Mouse (Mus musculus) midbrain, postnatal 0 days (tissue): ENCODE results near the gene Fpgs. TPM values are rescaled to one million over a fixed set of nuclear protein-coding genes. Genes with fewer than 3 reads are reported as not detected.
A peak's percentile ranks its signal among the peaks of the same experiment; 100 is the strongest.

ENCODE experiments used
- ATAC-seq: fragments of 200-750 bp; cut with Nextera tagmentation; 2 replicates; pipeline ENCODE4 v1.8.0; 2017; ENCODE audit warnings: moderate number of reproducible peaks, mild to moderate bottlenecking, moderate TSS enrichment, moderate library complexity; ENCODE audit not compliant: low FRiP score
- DNase-seq: peaks from one replicate; pipeline ENCODE4 v3.0.0-alpha.2; 2015; ENCODE audit warnings: low spot score
- H3K27ac ChIP-seq: fragments of 300-500 bp; sonication (generic); 2 replicates; pipeline ENCODE4 v1.5.1; 2014; ENCODE audit warnings: low read depth, mild to moderate bottlenecking, low read length, mixed read lengths
- H3K27me3 ChIP-seq: fragments of 300-500 bp; sonication (generic); 2 replicates; pipeline ENCODE4 v1.6.1; 2014; ENCODE audit warnings: low read length, control low read depth, mixed read lengths; ENCODE audit not compliant: insufficient read depth
- H3K36me3 ChIP-seq: fragments of 300-500 bp; sonication (generic); 2 replicates; pipeline ENCODE4 v1.6.1; 2014; ENCODE audit warnings: low read length, control low read depth, mixed read lengths; ENCODE audit not compliant: insufficient read depth
- H3K4me1 ChIP-seq: fragments of 300-500 bp; sonication (generic); 2 replicates; pipeline ENCODE4 v1.6.1; 2014; ENCODE audit warnings: mild to moderate bottlenecking, control low read depth, antibody characterized with exemption, low read length, mixed read lengths; ENCODE audit not compliant: insufficient read depth
- H3K4me2 ChIP-seq: fragments of 300-500 bp; sonication (generic); 2 replicates; pipeline ENCODE4 v1.6.1; 2014; ENCODE audit warnings: low read depth, mild to moderate bottlenecking, low read length, mixed read lengths; ENCODE audit not compliant: poor library complexity, severe bottlenecking
- H3K4me3 ChIP-seq: fragments of 300-500 bp; sonication (generic); 2 replicates; pipeline ENCODE4 v1.5.1; 2014; ENCODE audit warnings: low read depth, mild to moderate bottlenecking, low read length, moderate library complexity
- H3K9ac ChIP-seq: fragments of 300-500 bp; sonication (generic); replicated peaks from 2 replicates; pipeline ENCODE4 v1.6.1; 2014; ENCODE audit warnings: mild to moderate bottlenecking, low read length, moderate library complexity, mixed read lengths; ENCODE audit not compliant: poor library complexity, severe bottlenecking
- H3K9me3 ChIP-seq: fragments of 300-500 bp; sonication (generic); 2 replicates; pipeline ENCODE4 v1.6.1; 2016; ENCODE audit warnings: low read length, control low read depth
- CTCF ChIP-seq: IDR thresholded peaks from 2 replicates; pipeline ENCODE4 v1.5.1; 2016; ENCODE audit warnings: antibody characterized with exemption, mild to moderate bottlenecking
- WGBS: fragments of 180-500 bp; shearing (Covaris S2); extraction: QIAGEN DNeasy Blood & Tissue Kit; methylation state at CpG from one replicate; pipeline ENCODE4 v1.1.7; 2014; 5-methylcytosine and 5-hydroxymethylcytosine counted together
- microRNA counts: library from miRNA; unstranded; fragments of <30 nt; microRNA quantifications from one replicate; lab custom pipeline; 2015
- microRNA-seq: library from miRNA; unstranded; fragments of <30 nt; microRNA quantifications from one replicate; pipeline ENCODE4, GENCODE M21; 2016; ENCODE audit warnings: borderline number of aligned reads
- polyA plus RNA-seq: library from polyadenylated mRNA; unstranded; fragments of >200 nt; fragmentation: Nextera tagmentation; extraction: Ambion mirVana; gene quantifications from 2 replicates; pipeline ENCODE4 v1.2.1, GENCODE M21; 2015
- total RNA-seq: library from RNA; depleted of rRNA; stranded (reverse); fragments of >200 nt; gene quantifications from 2 replicates; pipeline ENCODE4 v1.2.3, GENCODE M21; 2014; rRNA removed

Gene Fpgs
- total and polyA plus RNA-seq, 2 experiments from 2014 or later = 25.1 to 25.9 TPM

DNA sequence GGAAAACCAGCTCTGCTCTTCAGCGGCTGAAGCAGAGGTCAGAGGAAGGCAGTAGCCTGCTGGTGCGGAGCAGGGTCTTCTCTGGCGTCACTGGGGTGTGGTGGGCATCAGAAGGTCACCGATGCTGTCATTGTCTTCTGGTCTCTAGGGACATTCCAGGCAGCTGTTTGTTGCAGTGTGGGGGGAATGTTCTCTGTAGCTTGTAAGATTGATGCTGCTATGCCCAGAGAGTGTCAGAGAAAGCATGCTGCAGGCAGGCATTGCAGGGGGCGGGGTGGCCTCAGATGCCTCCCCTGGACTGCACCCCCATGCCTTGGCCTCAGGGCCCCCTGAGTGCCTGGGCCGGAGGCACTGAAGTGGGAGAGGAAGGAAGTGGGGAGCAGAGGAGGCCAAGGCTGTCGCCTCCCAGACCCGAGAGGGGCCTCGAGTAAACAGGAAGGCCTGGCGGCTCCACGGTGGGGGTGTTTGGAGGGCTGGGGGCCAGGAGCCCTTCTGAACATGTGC lies 66.1 kb downstream of the Fpgs start:
- Histone ChIP-seq H3K9me3 (no peaks in the 10 kb centered on the region), H3K27me3 (no peaks in the 10 kb centered on the region), H3K9ac (no peak overlapping the region), H3K4me2 (no peak overlapping the region), H3K4me1 (no peaks in the 10 kb centered on the region), H3K36me3 (peaks cover 10% of the 10 kb centered on the region), H3K4me3 (no peak overlapping the region), H3K27ac (no peak overlapping the region)
- DNase-seq = no peak
- 48% methylated on average over 11 of the region's 11 CpGs for WGBS
- no peak for ATAC-seq
- TF ChIP-seq CTCF = no peak

DNA sequence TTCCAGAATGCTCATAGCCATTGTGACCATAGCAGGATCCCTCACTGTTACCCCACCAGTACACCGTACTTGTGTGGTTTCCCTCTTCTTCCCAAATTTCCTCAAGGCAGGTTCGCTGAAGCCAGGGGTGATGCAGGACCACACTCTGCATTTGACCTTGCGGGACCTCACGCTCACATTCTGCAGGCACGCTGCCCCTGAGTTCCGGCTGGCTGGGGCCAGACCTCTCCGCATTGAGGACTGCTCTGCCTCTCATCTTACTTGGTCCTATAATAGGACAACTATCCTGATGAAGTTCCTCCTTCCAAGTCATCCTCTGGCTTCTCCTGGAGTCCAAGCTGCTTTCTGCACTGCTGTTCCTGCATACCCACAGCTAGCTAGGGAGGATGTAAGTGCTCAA lies 67.3 kb downstream of the Fpgs start:
- no peak overlapping the region for H3K27ac ChIP-seq
- 86% methylated on average over 7 of the region's 7 CpGs for WGBS
- H3K36me3 ChIP-seq = peaks cover 10% of the 10 kb centered on the region
- no peak for ATAC-seq
- H3K9me3 ChIP-seq = no peaks in the 10 kb centered on the region
- no peak for DNase-seq
- no peak overlapping the region for H3K4me2 ChIP-seq
- H3K4me1 ChIP-seq = no peaks in the 10 kb centered on the region
- no peak overlapping the region for H3K9ac ChIP-seq
- H3K27me3 ChIP-seq = no peaks in the 10 kb centered on the region
- no peak overlapping the region for H3K4me3 ChIP-seq
- TF ChIP-seq CTCF = no peak

DNA sequence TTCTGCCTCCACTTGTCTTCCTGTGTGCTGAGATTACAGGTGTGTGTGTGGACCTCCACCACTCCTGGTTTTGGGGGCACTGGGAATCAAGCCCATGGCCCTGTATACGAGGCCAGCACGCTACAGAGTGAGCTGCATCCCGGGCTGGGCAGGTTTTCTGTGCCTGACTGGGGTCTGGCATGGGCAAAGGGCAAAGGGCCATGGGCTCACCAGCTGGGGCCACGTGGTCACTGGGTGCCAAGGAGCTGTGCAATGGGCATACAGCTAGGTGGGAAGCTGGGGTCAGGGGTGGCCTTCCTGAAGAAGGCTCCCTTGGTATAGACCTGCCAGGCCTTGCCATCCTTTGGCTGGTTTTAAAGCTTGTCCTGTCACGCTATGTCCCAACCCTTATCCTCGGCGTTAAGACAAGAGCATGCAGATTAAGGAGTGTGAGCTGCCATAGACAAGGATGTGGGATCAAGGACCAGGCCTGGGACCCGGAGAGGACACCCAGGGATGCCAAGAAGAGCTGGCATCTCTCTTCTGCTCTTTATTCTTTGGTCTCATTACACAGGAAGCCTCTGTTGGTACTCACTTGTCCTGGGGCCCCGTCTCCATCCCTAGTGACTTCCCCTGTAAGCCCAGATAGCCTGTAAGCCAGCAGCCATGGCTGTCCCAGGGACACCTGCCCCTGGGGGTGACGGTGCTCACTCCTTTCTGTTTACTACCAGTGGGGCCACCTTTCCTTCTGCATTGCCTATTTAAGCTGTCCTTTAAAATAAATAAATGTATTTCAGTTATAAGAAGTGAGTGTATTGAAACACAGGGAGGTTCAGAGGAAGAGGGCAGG lies 69.5 kb downstream of the Fpgs start:
- Histone ChIP-seq H3K27ac (no peak overlapping the region), H3K4me3 (no peak overlapping the region), H3K9ac (0 out of 2 replicates have a peak overlapping the region, but pooled peaks have one; percentile 8), H3K9me3 (no peaks in the 10 kb centered on the region), H3K27me3 (no peaks in the 10 kb centered on the region), H3K4me1 (no peaks in the 10 kb centered on the region), H3K36me3 (peaks cover 12% of the 10 kb centered on the region), H3K4me2 (no peak overlapping the region)
- WGBS = 78% methylated on average over 10 of the region's 10 CpGs
- TF ChIP-seq CTCF = no peak
- ATAC-seq (no peak), DNase-seq (no peak)

DNA sequence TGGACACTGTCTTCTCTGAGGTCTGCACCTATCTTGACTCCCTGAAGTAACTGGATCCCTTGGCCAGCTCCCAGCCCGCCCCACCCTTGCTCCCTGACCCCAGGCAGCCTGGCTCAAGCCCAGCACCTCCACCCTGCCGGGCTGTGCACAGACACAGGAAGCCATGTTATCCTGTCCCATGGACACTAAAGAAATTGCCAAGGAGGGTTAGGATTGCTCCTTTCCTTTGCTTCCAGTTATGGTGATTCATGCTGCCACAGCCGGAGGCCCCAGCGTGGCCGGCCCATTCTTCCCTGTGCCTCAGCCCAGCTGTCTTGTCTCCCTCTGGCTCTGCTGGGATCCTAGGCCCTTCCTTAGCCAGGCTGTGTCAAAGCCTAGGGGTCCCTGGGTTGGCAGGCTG lies 70.3 kb downstream of the Fpgs start:
- no peaks in the 10 kb centered on the region for H3K9me3 ChIP-seq
- H3K27ac ChIP-seq = no peak overlapping the region
- no peak overlapping the region for H3K4me3 ChIP-seq
- no peak for DNase-seq
- WGBS = 67% methylated on average over 5 of the region's 5 CpGs
- no peak for ATAC-seq
- no peaks in the 10 kb centered on the region for H3K27me3 ChIP-seq
- H3K4me2 ChIP-seq = no peak overlapping the region
- H3K36me3 ChIP-seq = peaks cover 12% of the 10 kb centered on the region
- no peak overlapping the region for H3K9ac ChIP-seq
- peaks cover 7% of the 10 kb centered on the region for H3K4me1 ChIP-seq
- TF ChIP-seq CTCF = no peak

MicroRNAs within 50 kb of the gene (microRNA counts, 519-probe panel; counts per million panel counts)
- microRNA mmu-miR-1954 (lab: Ali Mortazavi, UCI) = 528 counts per million, percentile 58 among the panel's probes with 10 or more counts
- 528 counts per million, percentile 58 among the panel's probes with 10 or more counts for microRNA mmu-miR-2861 (lab: Ali Mortazavi, UCI)

Small RNA genes within 50 kb of the gene (microRNA-seq; reads per million reads assigned to microRNA genes)
- gene Gm47291 (not detected), gene Mir1954 (not detected), gene Mir2861 (not detected), gene Mir3960 (not detected), gene Mir8093 (not detected)

Other genes starting within 250 kb of the Fpgs start
- gene Fam102a, start 168.8 kb downstream of the Fpgs start, total RNA-seq = 21.5 and 24.4 TPM in 2 replicates
- 6.8 and 7.2 TPM in 2 replicates for gene Fam102a, start 168.8 kb downstream of the Fpgs start, polyA plus RNA-seq
- gene Dpm2, start 133.3 kb downstream of the Fpgs start, total RNA-seq = 70.0 and 73.3 TPM in 2 replicates
- gene Dpm2, start 133.3 kb downstream of the Fpgs start, polyA plus RNA-seq = 135 and 143 TPM in 2 replicates
- gene Pip5kl1, start 129.3 kb downstream of the Fpgs start, total RNA-seq = 19.3 and 20.0 TPM in 2 replicates
- gene Pip5kl1, start 129.3 kb downstream of the Fpgs start, polyA plus RNA-seq = 16.5 and 26.5 TPM in 2 replicates
- gene 9430097D07Rik, start 128.5 kb downstream of the Fpgs start, total RNA-seq = 0.16 and 0.33 TPM in 2 replicates
- 0.69 and 0.82 TPM in 2 replicates for gene 9430097D07Rik, start 128.5 kb downstream of the Fpgs start, polyA plus RNA-seq
- 50.9 and 51.1 TPM in 2 replicates for gene St6galnac4, start 117.0 kb downstream of the Fpgs start, total RNA-seq
- 38.0 and 38.6 TPM in 2 replicates for gene St6galnac4, start 117.0 kb downstream of the Fpgs start, polyA plus RNA-seq
- gene St6galnac6, start 104.4 kb downstream of the Fpgs start, total RNA-seq = 113 and 166 TPM in 2 replicates
- 42.1 and 45.2 TPM in 2 replicates for gene St6galnac6, start 104.4 kb downstream of the Fpgs start, polyA plus RNA-seq
- 99.6 and 107 TPM in 2 replicates for gene Ak1, start 82.4 kb downstream of the Fpgs start, total RNA-seq
- 114 and 133 TPM in 2 replicates for gene Ak1, start 82.4 kb downstream of the Fpgs start, polyA plus RNA-seq
- 16.7 and 20.0 TPM in 2 replicates for gene Eng, start 57.5 kb downstream of the Fpgs start, total RNA-seq
- 20.3 and 21.3 TPM in 2 replicates for gene Eng, start 57.5 kb downstream of the Fpgs start, polyA plus RNA-seq
- 88.1 and 92.4 TPM in 2 replicates for gene Cdk9, start 8.9 kb upstream of the Fpgs start, total RNA-seq
- 58.2 and 59.4 TPM in 2 replicates for gene Cdk9, start 8.9 kb upstream of the Fpgs start, polyA plus RNA-seq
- 43.7 and 46.2 TPM in 2 replicates for gene Sh2d3c, start 16.9 kb upstream of the Fpgs start, total RNA-seq
- gene Sh2d3c, start 16.9 kb upstream of the Fpgs start, polyA plus RNA-seq = 54.4 and 54.6 TPM in 2 replicates
- gene 6330409D20Rik, start 36.9 kb upstream of the Fpgs start, total RNA-seq = 2.5 and 3.8 TPM in 2 replicates
- gene 6330409D20Rik, start 36.9 kb upstream of the Fpgs start, polyA plus RNA-seq = 3.7 and 4.0 TPM in 2 replicates
- 43.8 and 72.8 TPM in 2 replicates for gene Tor2a, start 53.1 kb upstream of the Fpgs start, total RNA-seq
- gene Tor2a, start 53.1 kb upstream of the Fpgs start, polyA plus RNA-seq = 42.0 and 44.9 TPM in 2 replicates
- 0.90 and 3.2 TPM in 2 replicates for gene Ttc16, start 71.5 kb upstream of the Fpgs start, total RNA-seq
- gene Ttc16, start 71.5 kb upstream of the Fpgs start, polyA plus RNA-seq = 0.32 and 0.44 TPM in 2 replicates
- 2.1 and 2.7 TPM in 2 replicates for gene Ptrh1, start 71.6 kb upstream of the Fpgs start, total RNA-seq
- gene Ptrh1, start 71.6 kb upstream of the Fpgs start, polyA plus RNA-seq = 3.8 and 3.9 TPM in 2 replicates
- 0.19 and 1.4 TPM in 2 replicates for gene Cfap157, start 80.3 kb upstream of the Fpgs start, total RNA-seq
- 0.48 and 1.1 TPM in 2 replicates for gene Cfap157, start 80.3 kb upstream of the Fpgs start, polyA plus RNA-seq
- 185 and 264 TPM in 2 replicates for gene Stxbp1, start 143.1 kb upstream of the Fpgs start, total RNA-seq
- gene Stxbp1, start 143.1 kb upstream of the Fpgs start, polyA plus RNA-seq = 424 and 430 TPM in 2 replicates
- 39.5 and 40.9 TPM in 2 replicates for gene Fam129b, start 172.0 kb upstream of the Fpgs start, total RNA-seq
- 17.7 and 18.1 TPM in 2 replicates for gene Fam129b, start 172.0 kb upstream of the Fpgs start, polyA plus RNA-seq